Mouse (Mus musculus): Measurements from ENCODE around the gene Cbx2. TPM values are rescaled to one million over a fixed set of nuclear protein-coding genes. Genes with fewer than 3 reads are reported as not detected.

The Cbx2 gene
- polyA plus RNA-seq, 1 experiment from 2014 or later, result 13.3 TPM

DNA sequence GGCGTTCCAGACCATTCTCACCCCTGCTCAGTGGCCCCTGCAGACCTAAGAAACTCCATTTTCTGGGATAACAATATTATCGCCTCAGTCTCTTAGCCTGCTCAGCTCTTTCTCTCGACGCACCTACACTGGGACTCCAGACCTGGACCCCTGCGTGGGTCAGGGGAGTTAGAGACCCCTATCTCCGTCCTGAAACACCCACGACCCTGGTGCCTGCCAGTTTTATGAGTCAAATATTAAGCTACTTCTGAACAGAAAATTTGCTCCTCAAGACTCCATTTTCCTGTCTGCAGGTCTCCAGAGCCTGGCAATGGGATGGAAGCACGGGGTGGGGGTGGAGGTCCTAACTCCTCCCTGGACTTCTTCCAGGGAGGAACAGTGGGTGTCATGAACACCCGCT is 34.5 kb downstream of the Cbx2 start:
- Histone ChIP-seq H3K4me1 (ENCODE audit: control insufficient read depth, insufficient read depth, low read length) (peaks cover 46% of the 10 kb centered on the region), H3K36me3 (ENCODE audit: control insufficient read depth, insufficient read depth, low read length) (no peaks in the 10 kb centered on the region), H3K27ac (ENCODE audit: low read length) (peak overlapping the region; percentile 94), H3K9ac (ENCODE audit: low read depth, low read length) (peak overlapping the region; percentile 92), H3K27me3 (ENCODE audit: control insufficient read depth, insufficient read depth, low read depth, low read length) (peaks cover 15% of the 10 kb centered on the region), H3K4me2 (ENCODE audit: low read length) (peak overlapping the region; percentile 97), H3K4me3 (ENCODE audit: low read depth, low read length) (peak overlapping the region; percentile 46), H3K9me3 (replicated peaks; ENCODE audit: control insufficient read depth, low read length, poor library complexity, severe bottlenecking) (no peaks in the 10 kb centered on the region)
- no peak for ATAC-seq
- WGBS, result 3% methylated on average over 9 of the region's 9 CpGs

DNA sequence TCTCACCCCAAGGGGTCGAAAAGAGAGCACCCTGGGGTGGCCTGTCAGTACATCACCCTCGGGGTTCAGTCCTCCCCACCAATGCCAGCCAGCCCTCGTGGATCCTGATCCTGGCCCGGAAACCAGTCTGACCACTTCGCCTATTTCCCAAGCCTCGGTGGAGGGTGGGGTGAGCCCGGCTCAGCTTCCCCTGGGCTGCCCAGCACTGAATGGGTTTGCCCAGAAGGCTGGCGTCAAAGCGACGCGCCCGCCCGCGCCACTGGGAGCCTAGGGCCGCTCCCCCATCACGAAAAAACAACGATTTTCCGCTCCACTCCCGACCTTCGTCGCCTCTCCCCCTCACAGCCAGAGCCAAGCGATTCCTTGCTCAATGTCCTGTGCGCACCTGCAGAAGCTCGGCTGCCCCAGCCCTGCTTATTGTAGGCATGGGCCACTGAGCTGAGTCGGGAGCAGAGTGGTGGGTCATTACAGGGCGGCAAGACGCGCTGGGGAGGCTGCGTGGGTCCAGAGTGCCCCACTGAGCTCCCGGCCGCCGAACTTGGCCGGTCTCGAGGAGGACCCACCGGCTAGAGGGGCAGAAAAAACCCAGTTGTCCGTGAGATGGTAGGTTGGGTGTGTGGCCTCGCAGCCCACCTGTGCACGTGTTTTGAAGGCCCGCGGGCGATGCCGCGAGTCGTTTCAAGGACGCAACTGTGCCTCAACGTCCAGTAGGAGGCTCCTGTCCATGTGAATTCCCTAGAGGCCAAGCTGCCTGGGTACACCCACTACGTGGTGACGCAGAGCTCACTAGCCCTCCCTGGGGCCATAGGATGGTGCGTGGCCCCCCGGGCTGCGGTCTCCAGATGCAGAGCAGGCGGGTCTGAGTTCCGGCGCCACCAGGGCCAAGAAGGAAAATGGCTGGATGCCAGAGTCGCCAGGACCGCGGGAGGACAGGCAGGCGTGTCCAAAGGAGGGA is 35.6 kb downstream of the Cbx2 start:
- WGBS, result 3% methylated on average over 58 of the region's 58 CpGs
- no peaks in the 10 kb centered on the region for H3K9me3 ChIP-seq (replicated peaks; ENCODE audit: control insufficient read depth, low read length, poor library complexity, severe bottlenecking)
- peak overlapping the region; percentile 97 for H3K4me2 ChIP-seq (ENCODE audit: low read length)
- peaks cover 15% of the 10 kb centered on the region for H3K27me3 ChIP-seq (ENCODE audit: control insufficient read depth, insufficient read depth, low read depth, low read length)
- ATAC-seq, result no peak
- peak overlapping the region; percentile 21 for H3K4me3 ChIP-seq (ENCODE audit: low read depth, low read length)
- H3K9ac ChIP-seq (ENCODE audit: low read depth, low read length), result peak overlapping the region; percentile 43
- no peak overlapping the region for H3K27ac ChIP-seq (ENCODE audit: low read length)
- H3K36me3 ChIP-seq (ENCODE audit: control insufficient read depth, insufficient read depth, low read length), result no peaks in the 10 kb centered on the region
- H3K4me1 ChIP-seq (ENCODE audit: control insufficient read depth, insufficient read depth, low read length), result peaks cover 38% of the 10 kb centered on the region

GRCm38 (mm10) chr11:119059256-119059655 is 36.5 kb downstream of the Cbx2 start:
- H3K9ac ChIP-seq (ENCODE audit: low read depth, low read length), result 0 out of 2 replicates have a peak overlapping the region, but pooled peaks have one; percentile 28
- H3K36me3 ChIP-seq (ENCODE audit: control insufficient read depth, insufficient read depth, low read length), result no peaks in the 10 kb centered on the region
- H3K27ac ChIP-seq (ENCODE audit: low read length), result no peak overlapping the region
- 16% methylated on average over 3 of the region's 3 CpGs for WGBS
- no peak overlapping the region for H3K4me2 ChIP-seq (ENCODE audit: low read length)
- no peak overlapping the region for H3K4me3 ChIP-seq (ENCODE audit: low read depth, low read length)
- peaks cover 36% of the 10 kb centered on the region for H3K4me1 ChIP-seq (ENCODE audit: control insufficient read depth, insufficient read depth, low read length)
- ATAC-seq, result no peak
- peaks cover 15% of the 10 kb centered on the region for H3K27me3 ChIP-seq (ENCODE audit: control insufficient read depth, insufficient read depth, low read depth, low read length)
- H3K9me3 ChIP-seq (replicated peaks; ENCODE audit: control insufficient read depth, low read length, poor library complexity, severe bottlenecking), result no peaks in the 10 kb centered on the region

GRCm38 (mm10) chr11:119066841-119067240 is 44.1 kb downstream of the Cbx2 start:
- Histone ChIP-seq H3K4me2 (ENCODE audit: low read length) (no peak overlapping the region), H3K9me3 (replicated peaks; ENCODE audit: control insufficient read depth, low read length, poor library complexity, severe bottlenecking) (no peaks in the 10 kb centered on the region), H3K4me3 (ENCODE audit: low read depth, low read length) (no peak overlapping the region), H3K27me3 (ENCODE audit: control insufficient read depth, insufficient read depth, low read depth, low read length) (no peaks in the 10 kb centered on the region), H3K27ac (ENCODE audit: low read length) (no peak overlapping the region), H3K36me3 (ENCODE audit: control insufficient read depth, insufficient read depth, low read length) (no peaks in the 10 kb centered on the region), H3K9ac (ENCODE audit: low read depth, low read length) (no peak overlapping the region), H3K4me1 (ENCODE audit: control insufficient read depth, insufficient read depth, low read length) (no peaks in the 10 kb centered on the region)
- ATAC-seq, result no peak
- WGBS, result 79% methylated on average over 8 of the region's 8 CpGs

GRCm38 (mm10) chr11:119072239-119072638 is 49.5 kb downstream of the Cbx2 start:
- 87% methylated on average over 7 of the region's 7 CpGs for WGBS
- no peak overlapping the region for H3K9ac ChIP-seq (ENCODE audit: low read depth, low read length)
- H3K36me3 ChIP-seq (ENCODE audit: control insufficient read depth, insufficient read depth, low read length), result no peaks in the 10 kb centered on the region
- H3K9me3 ChIP-seq (replicated peaks; ENCODE audit: control insufficient read depth, low read length, poor library complexity, severe bottlenecking), result no peaks in the 10 kb centered on the region
- no peak for ATAC-seq
- H3K27me3 ChIP-seq (ENCODE audit: control insufficient read depth, insufficient read depth, low read depth, low read length), result no peaks in the 10 kb centered on the region
- H3K27ac ChIP-seq (ENCODE audit: low read length), result no peak overlapping the region
- H3K4me3 ChIP-seq (ENCODE audit: low read depth, low read length), result no peak overlapping the region
- H3K4me1 ChIP-seq (ENCODE audit: control insufficient read depth, insufficient read depth, low read length), result no peaks in the 10 kb centered on the region
- H3K4me2 ChIP-seq (ENCODE audit: low read length), result no peak overlapping the region

DNA sequence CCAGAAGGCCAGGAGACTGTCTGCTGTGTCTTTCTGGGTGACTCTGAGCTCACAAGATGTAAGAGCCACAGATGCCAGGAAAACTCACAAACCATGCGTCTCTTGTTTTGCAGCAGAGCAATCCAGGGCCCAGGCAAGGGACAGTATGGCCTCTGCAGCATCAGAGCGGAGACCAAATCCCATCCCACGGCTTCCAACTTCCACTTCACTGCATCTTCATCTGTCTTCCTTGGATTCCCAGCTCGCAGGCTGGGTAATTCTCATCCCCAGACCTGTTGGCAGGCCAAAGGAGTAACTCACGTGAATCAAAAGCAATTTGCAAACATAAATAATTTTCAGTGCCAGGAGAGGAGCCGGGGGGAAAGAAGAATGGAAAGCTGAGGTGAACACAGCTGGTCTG is 50.2 kb downstream of the Cbx2 start:
- peaks cover under 1% of the 10 kb centered on the region; the same call in 1 of the 2 replicates for H3K4me1 ChIP-seq (ENCODE audit: control insufficient read depth, insufficient read depth, low read length)
- H3K4me2 ChIP-seq (ENCODE audit: low read length), result no peak overlapping the region
- WGBS, result 66% methylated on average over 6 of the region's 6 CpGs
- no peak overlapping the region for H3K9ac ChIP-seq (ENCODE audit: low read depth, low read length)
- no peak for ATAC-seq
- no peak overlapping the region for H3K4me3 ChIP-seq (ENCODE audit: low read depth, low read length)
- no peaks in the 10 kb centered on the region for H3K36me3 ChIP-seq (ENCODE audit: control insufficient read depth, insufficient read depth, low read length)
- H3K9me3 ChIP-seq (replicated peaks; ENCODE audit: control insufficient read depth, low read length, poor library complexity, severe bottlenecking), result no peaks in the 10 kb centered on the region
- H3K27ac ChIP-seq (ENCODE audit: low read length), result no peak overlapping the region
- H3K27me3 ChIP-seq (ENCODE audit: control insufficient read depth, insufficient read depth, low read depth, low read length), result no peaks in the 10 kb centered on the region

- no peak for ATAC-seq
- 59% methylated on average over 6 of the region's 6 CpGs for WGBS
- Histone ChIP-seq H3K27me3 (ENCODE audit: control insufficient read depth, insufficient read depth, low read depth, low read length) (no peaks in the 10 kb centered on the region), H3K4me2 (ENCODE audit: low read length) (no peak overlapping the region), H3K9ac (ENCODE audit: low read depth, low read length) (no peak overlapping the region), H3K36me3 (ENCODE audit: control insufficient read depth, insufficient read depth, low read length) (no peaks in the 10 kb centered on the region), H3K27ac (ENCODE audit: low read length) (no peak overlapping the region), H3K4me1 (ENCODE audit: control insufficient read depth, insufficient read depth, low read length) (peaks cover 10% of the 10 kb centered on the region), H3K4me3 (ENCODE audit: low read depth, low read length) (no peak overlapping the region), H3K9me3 (replicated peaks; ENCODE audit: control insufficient read depth, low read length, poor library complexity, severe bottlenecking) (no peaks in the 10 kb centered on the region)
These were observed 51.2 kb downstream of the Cbx2 start for GRCm38 (mm10) chr11:119073876-119074433.

DNA sequence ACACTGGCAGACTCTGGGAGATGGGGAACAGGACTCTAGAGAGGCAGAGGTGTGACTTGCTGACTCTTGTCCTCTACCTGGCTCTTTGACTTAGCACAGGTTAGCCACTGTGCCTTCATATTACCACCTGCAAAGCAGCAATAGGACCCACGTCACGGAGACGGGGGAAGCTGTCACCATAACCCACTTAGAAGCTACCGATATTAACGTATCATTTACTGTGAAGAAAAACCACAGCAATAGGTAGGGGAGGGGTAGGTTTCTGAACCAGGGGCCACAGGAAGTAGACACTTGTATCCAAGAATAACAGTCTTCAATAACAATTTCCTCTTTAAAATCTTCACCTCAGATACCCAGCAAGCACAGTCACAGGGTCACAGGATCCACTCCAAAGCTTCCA is 53.0 kb downstream of the Cbx2 start:
- 0 out of 2 replicates have a peak, but pooled peaks cover 2% of the 10 kb centered on the region for H3K36me3 ChIP-seq (ENCODE audit: control insufficient read depth, insufficient read depth, low read length)
- ATAC-seq, result no peak
- H3K9me3 ChIP-seq (replicated peaks; ENCODE audit: control insufficient read depth, low read length, poor library complexity, severe bottlenecking), result no peaks in the 10 kb centered on the region
- WGBS, result 87% methylated on average over 5 of the region's 5 CpGs
- H3K4me3 ChIP-seq (ENCODE audit: low read depth, low read length), result no peak overlapping the region
- no peak overlapping the region for H3K9ac ChIP-seq (ENCODE audit: low read depth, low read length)
- no peak overlapping the region for H3K4me2 ChIP-seq (ENCODE audit: low read length)
- no peak overlapping the region for H3K27ac ChIP-seq (ENCODE audit: low read length)
- peaks cover 24% of the 10 kb centered on the region for H3K4me1 ChIP-seq (ENCODE audit: control insufficient read depth, insufficient read depth, low read length)
- no peaks in the 10 kb centered on the region for H3K27me3 ChIP-seq (ENCODE audit: control insufficient read depth, insufficient read depth, low read depth, low read length)

DNA sequence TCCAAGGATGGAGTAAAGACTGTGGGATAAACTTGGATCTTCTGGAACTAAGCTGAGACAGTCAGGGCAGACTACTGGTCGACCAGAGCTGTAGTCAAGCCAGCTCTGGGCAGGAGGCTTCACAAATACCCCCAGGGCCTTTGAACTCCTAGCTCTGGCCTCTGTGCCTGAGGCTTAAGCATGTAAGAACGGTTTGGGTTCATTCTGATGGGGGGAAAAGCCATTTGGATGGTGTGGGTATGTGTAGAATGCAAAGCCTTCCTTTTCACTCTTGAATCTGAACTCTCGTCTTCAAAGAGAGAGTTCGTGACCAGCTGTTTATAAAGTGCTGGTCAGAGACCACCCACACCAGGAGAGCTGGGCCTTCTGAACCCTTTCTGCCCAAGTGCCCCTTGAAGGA is 55.0 kb downstream of the Cbx2 start:
- peaks cover 16% of the 10 kb centered on the region; the same call in 1 of the 2 replicates for H3K36me3 ChIP-seq (ENCODE audit: control insufficient read depth, insufficient read depth, low read length)
- peaks cover 42% of the 10 kb centered on the region for H3K4me1 ChIP-seq (ENCODE audit: control insufficient read depth, insufficient read depth, low read length)
- no peaks in the 10 kb centered on the region for H3K9me3 ChIP-seq (replicated peaks; ENCODE audit: control insufficient read depth, low read length, poor library complexity, severe bottlenecking)
- H3K4me2 ChIP-seq (ENCODE audit: low read length), result no peak overlapping the region
- H3K27ac ChIP-seq (ENCODE audit: low read length), result peak overlapping the region; percentile 74; the same call in 1 of the 2 replicates
- WGBS, result 73% methylated on average over 4 of the region's 4 CpGs
- H3K27me3 ChIP-seq (ENCODE audit: control insufficient read depth, insufficient read depth, low read depth, low read length), result peaks cover 8% of the 10 kb centered on the region
- H3K4me3 ChIP-seq (ENCODE audit: low read depth, low read length), result no peak overlapping the region
- ATAC-seq, result no peak
- H3K9ac ChIP-seq (ENCODE audit: low read depth, low read length), result no peak overlapping the region
